Mouse (Mus musculus) liver, embryonic 15.5 days (tissue): ENCODE measurements at regions not wholly inside any gene's neighbourhood (a gene's known extent, or its start where the extent isn't known, plus 50 kb on each side); places are given as distances from the start of the nearest gene placed in this dataset.

Experiments
- ATAC-seq: fragments of 200-750 bp; cut with Nextera tagmentation; 2 replicates; pipeline ENCODE4 v1.8.0; 2017; ENCODE audit warnings: moderate number of reproducible peaks, mild to moderate bottlenecking, moderate library complexity; ENCODE audit not compliant: insufficient read depth
- H3K27ac ChIP-seq: fragments of 300-500 bp; sonication (generic); replicated peaks from 2 replicates; pipeline ENCODE4 v1.5.1; 2015; ENCODE audit warnings: mild to moderate bottlenecking, inconsistent platforms
- H3K27me3 ChIP-seq: fragments of 300-500 bp; sonication (generic); 2 replicates; pipeline ENCODE4 v1.6.1; 2015; ENCODE audit warnings: mild to moderate bottlenecking, inconsistent platforms
- H3K36me3 ChIP-seq: fragments of 300-500 bp; sonication (generic); replicated peaks from 2 replicates; pipeline ENCODE4 v1.6.1; 2015; ENCODE audit warnings: moderate library complexity, mild to moderate bottlenecking, inconsistent platforms
- H3K4me1 ChIP-seq: fragments of 300-500 bp; sonication (generic); replicated peaks from 2 replicates; pipeline ENCODE4 v1.6.1; 2015; ENCODE audit warnings: inconsistent platforms
- H3K4me2 ChIP-seq: fragments of 300-500 bp; sonication (generic); 2 replicates; pipeline ENCODE4 v1.6.1; 2015; ENCODE audit warnings: moderate library complexity, mild to moderate bottlenecking, inconsistent platforms
- H3K4me3 ChIP-seq: fragments of 300-500 bp; sonication (generic); replicated peaks from 2 replicates; pipeline ENCODE4 v1.5.1; 2015; ENCODE audit warnings: mild to moderate bottlenecking, inconsistent platforms
- H3K9ac ChIP-seq: fragments of 300-500 bp; sonication (generic); 2 replicates; pipeline ENCODE4 v1.6.1; 2015; ENCODE audit warnings: moderate library complexity, mild to moderate bottlenecking, inconsistent platforms
- H3K9me3 ChIP-seq: fragments of 300-500 bp; sonication (generic); replicated peaks from 2 replicates; pipeline ENCODE4 v1.6.1; 2016; ENCODE audit warnings: inconsistent platforms
- WGBS: fragments of 180-500 bp; shearing (Covaris S2); methylation state at CpG from one replicate; pipeline ENCODE4 v1.1.7; 2015; ENCODE audit warnings: mixed read lengths; ENCODE audit not compliant: insufficient replicate concordance; 5-methylcytosine and 5-hydroxymethylcytosine counted together

- H3K4me3 ChIP-seq, result no peak overlapping the region
- peaks cover 28% of the 10 kb centered on the region for H3K27me3 ChIP-seq
- no peak overlapping the region for H3K9ac ChIP-seq
- no peak for ATAC-seq
- H3K9me3 ChIP-seq, result no peaks in the 10 kb centered on the region
- H3K36me3 ChIP-seq, result no peaks in the 10 kb centered on the region
- 76% methylated on average over 17 of the region's 17 CpGs for WGBS
- H3K4me2 ChIP-seq, result no peak overlapping the region
- peaks cover 6% of the 10 kb centered on the region; the same call in 1 of the 2 replicates for H3K4me1 ChIP-seq
- no peak overlapping the region for H3K27ac ChIP-seq
These were observed 147.0 kb downstream of the Setd4 start for GRCm38 (mm10) chr16:93456706-93457425.

GRCm38 (mm10) chr16:93454080-93454997 is 149.5 kb downstream of the Setd4 start:
- H3K4me1 ChIP-seq, result peaks cover 6% of the 10 kb centered on the region; the same call in 1 of the 2 replicates
- H3K27ac ChIP-seq, result no peak overlapping the region
- no peaks in the 10 kb centered on the region for H3K36me3 ChIP-seq
- 19% methylated on average over 8 of the region's 8 CpGs for WGBS
- peaks cover 14% of the 10 kb centered on the region for H3K27me3 ChIP-seq
- no peak overlapping the region for H3K4me3 ChIP-seq
- H3K9ac ChIP-seq, result no peak overlapping the region
- ATAC-seq, result no peak
- H3K4me2 ChIP-seq, result no peak overlapping the region
- H3K9me3 ChIP-seq, result no peaks in the 10 kb centered on the region

- H3K27me3 ChIP-seq, result peaks cover 14% of the 10 kb centered on the region
- ATAC-seq, result no peak
- peaks cover 6% of the 10 kb centered on the region; the same call in 1 of the 2 replicates for H3K4me1 ChIP-seq
- WGBS, result 44% methylated on average over 9 of the region's 9 CpGs
- H3K27ac ChIP-seq, result no peak overlapping the region
- no peak overlapping the region for H3K4me3 ChIP-seq
- H3K9ac ChIP-seq, result no peak overlapping the region
- no peaks in the 10 kb centered on the region for H3K36me3 ChIP-seq
- no peak overlapping the region for H3K4me2 ChIP-seq
- H3K9me3 ChIP-seq, result no peaks in the 10 kb centered on the region
These were observed 150.8 kb downstream of the Setd4 start for GRCm38 (mm10) chr16:93453056-93453455.

GRCm38 (mm10) chr16:93450896-93451295 is 153.0 kb downstream of the Setd4 start:
- WGBS, result 46% methylated on average over 6 of the region's 6 CpGs
- H3K36me3 ChIP-seq, result no peaks in the 10 kb centered on the region
- H3K27me3 ChIP-seq, result peaks cover 14% of the 10 kb centered on the region

DNA sequence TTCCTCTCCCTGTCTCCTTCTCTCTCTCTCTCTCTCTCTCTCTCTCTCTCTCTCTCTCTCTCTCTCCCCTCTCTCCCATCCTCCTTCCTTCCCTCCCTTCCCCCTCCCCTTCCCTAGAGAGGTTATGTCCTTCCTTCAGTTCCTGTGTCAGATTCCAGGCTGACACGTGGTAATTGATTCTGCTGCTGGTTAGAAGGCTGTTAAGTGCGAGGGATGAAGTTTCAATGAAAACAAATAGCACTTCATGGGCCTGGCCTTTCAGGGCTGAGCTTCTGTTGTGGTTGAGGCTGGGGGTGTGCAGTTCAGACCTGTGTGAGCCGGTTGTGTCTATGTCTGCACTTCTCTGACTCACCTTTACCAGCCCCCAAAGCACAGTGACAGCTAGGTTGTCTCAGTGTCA is 153.9 kb downstream of the Setd4 start:
- no peaks in the 10 kb centered on the region for H3K36me3 ChIP-seq
- H3K4me1 ChIP-seq, result peaks cover 6% of the 10 kb centered on the region; the same call in 1 of the 2 replicates
- H3K9ac ChIP-seq, result no peak overlapping the region
- H3K27ac ChIP-seq, result no peak overlapping the region
- no peak for ATAC-seq
- no peak overlapping the region for H3K4me2 ChIP-seq
- WGBS, result 28% methylated on average over 3 of the region's 3 CpGs
- H3K27me3 ChIP-seq, result peaks cover 14% of the 10 kb centered on the region
- H3K4me3 ChIP-seq, result no peak overlapping the region
- no peaks in the 10 kb centered on the region for H3K9me3 ChIP-seq

More at GRCm38 (mm10) chr16:93450896-93451295, 153.0 kb downstream of the Setd4 start:
- ATAC-seq, result no peak
- Histone ChIP-seq H3K4me3 (no peak overlapping the region), H3K4me2 (no peak overlapping the region), H3K4me1 (peaks cover 6% of the 10 kb centered on the region; the same call in 1 of the 2 replicates), H3K9ac (no peak overlapping the region), H3K9me3 (no peaks in the 10 kb centered on the region), H3K27ac (no peak overlapping the region)

GRCm38 (mm10) chr16:93448124-93448523 is 155.7 kb downstream of the Setd4 start:
- Histone ChIP-seq H3K9ac (no peak overlapping the region), H3K4me1 (0 out of 2 replicates have a peak, but pooled peaks cover under 1% of the 10 kb centered on the region)
- 74% methylated on average over 10 of the region's 10 CpGs for WGBS

DNA sequence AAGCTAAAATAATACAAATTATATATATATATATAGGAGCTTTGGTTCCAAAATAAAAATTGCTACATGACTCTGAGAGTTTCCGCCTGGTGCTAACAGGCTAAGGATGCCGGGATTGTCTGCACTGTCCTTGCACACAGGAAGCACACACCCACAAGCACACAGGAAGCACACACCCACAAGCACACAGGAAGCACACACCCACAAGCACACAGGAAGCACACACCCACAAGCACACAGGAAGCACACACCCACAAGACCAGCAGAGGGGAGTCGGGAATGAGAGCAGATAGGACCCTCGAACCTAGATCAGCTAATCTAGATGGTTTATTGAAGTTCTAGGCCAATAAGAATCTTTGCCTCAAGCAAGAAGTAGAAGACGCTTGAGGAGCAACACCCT is 156.9 kb downstream of the Setd4 start:
- no peak overlapping the region for H3K9ac ChIP-seq
- no peaks in the 10 kb centered on the region for H3K4me1 ChIP-seq
- no peaks in the 10 kb centered on the region for H3K36me3 ChIP-seq
- no peak overlapping the region for H3K4me2 ChIP-seq
- no peak overlapping the region for H3K27ac ChIP-seq
- no peaks in the 10 kb centered on the region; the same call in none of the 2 replicates for H3K27me3 ChIP-seq
- H3K9me3 ChIP-seq, result no peaks in the 10 kb centered on the region
- no peak for ATAC-seq
- 57% methylated on average over 5 of the region's 5 CpGs for WGBS
- no peak overlapping the region for H3K4me3 ChIP-seq

More at GRCm38 (mm10) chr16:93448124-93448523, 155.7 kb downstream of the Setd4 start:
- Histone ChIP-seq H3K27me3 (peaks cover 9% of the 10 kb centered on the region), H3K4me2 (no peak overlapping the region), H3K36me3 (no peaks in the 10 kb centered on the region), H3K9me3 (no peaks in the 10 kb centered on the region), H3K27ac (no peak overlapping the region), H3K4me3 (no peak overlapping the region)
- ATAC-seq, result no peak

DNA sequence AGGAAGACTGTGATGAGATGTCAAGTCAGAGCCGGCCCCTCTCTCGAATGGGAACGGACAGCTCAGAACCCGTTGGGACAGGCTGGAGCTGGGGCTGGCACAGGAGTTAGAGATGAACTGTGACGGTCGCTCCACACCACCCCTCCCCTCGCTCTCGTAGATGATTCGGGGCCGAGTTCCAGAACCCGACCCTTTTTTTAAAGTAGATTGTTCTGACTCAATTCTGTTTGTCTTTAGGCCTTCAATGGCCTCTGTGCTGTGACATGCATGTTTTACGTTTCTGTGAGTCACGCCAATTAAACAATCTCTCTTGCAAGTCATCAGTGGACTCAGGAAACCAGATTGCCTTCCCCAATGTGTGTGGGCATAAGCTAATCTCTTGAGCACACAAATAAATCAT is 157.7 kb downstream of the Setd4 start:
- Histone ChIP-seq H3K27ac (no peak overlapping the region), H3K36me3 (no peaks in the 10 kb centered on the region), H3K4me1 (no peaks in the 10 kb centered on the region), H3K27me3 (peaks cover 2% of the 10 kb centered on the region), H3K9me3 (no peaks in the 10 kb centered on the region), H3K4me3 (no peak overlapping the region), H3K4me2 (no peak overlapping the region), H3K9ac (no peak overlapping the region)
- 67% methylated on average over 13 of the region's 13 CpGs for WGBS
- no peak for ATAC-seq

GRCm38 (mm10) chr16:93442837-93443236 is 161.0 kb downstream of the Setd4 start:
- Histone ChIP-seq H3K4me2 (no peak overlapping the region), H3K9ac (no peak overlapping the region), H3K36me3 (no peaks in the 10 kb centered on the region), H3K4me3 (no peak overlapping the region), H3K27me3 (peaks cover 20% of the 10 kb centered on the region), H3K9me3 (no peaks in the 10 kb centered on the region), H3K27ac (no peak overlapping the region), H3K4me1 (no peaks in the 10 kb centered on the region; the same call in 1 of the 2 replicates)
- no peak for ATAC-seq
- 56% methylated on average over 11 of the region's 11 CpGs for WGBS

DNA sequence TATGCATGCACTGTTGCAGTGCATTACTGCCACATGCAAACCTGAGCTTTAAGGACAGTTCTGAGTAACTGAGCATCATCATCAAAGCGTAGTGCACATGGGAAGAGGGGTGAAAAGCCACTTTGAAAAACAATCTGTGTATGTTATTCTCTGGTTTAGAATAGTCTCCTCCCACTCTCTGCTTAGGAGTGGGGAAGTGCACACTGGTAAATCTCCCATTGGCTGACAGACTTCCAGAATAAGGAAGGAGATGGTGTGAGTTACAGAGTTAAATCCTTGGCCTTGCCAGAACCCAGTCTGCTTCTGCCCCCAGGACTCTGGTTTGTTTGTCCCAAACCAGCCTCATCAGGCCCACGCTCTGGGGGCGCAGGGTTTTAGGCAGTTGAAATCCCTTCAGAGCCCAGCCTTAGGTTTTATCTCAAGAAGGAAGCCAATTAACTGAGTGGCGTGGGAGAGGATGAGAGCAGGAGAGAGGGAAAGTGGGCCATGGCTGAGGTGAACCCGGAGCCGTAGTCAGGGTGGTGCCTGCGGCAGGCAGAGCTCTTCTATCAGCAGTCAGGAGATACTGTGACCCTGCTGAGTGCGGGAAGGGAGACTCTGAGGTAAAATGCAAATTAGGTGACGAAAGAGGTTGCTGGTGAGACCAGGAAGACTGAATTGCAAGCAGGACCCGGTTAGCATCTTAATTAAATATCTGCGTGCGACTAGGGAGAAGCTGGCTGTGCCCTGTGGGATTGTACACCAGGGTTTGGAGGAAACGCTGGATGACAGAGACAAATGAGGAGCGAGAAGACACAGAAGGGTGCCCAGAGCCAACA is 166.0 kb downstream of the Setd4 start:
- Histone ChIP-seq H3K27me3 (peaks cover 36% of the 10 kb centered on the region), H3K9ac (no peak overlapping the region), H3K4me1 (no peaks in the 10 kb centered on the region; the same call in 1 of the 2 replicates), H3K4me3 (no peak overlapping the region), H3K27ac (no peak overlapping the region), H3K36me3 (no peaks in the 10 kb centered on the region), H3K4me2 (no peak overlapping the region), H3K9me3 (no peaks in the 10 kb centered on the region)
- WGBS, result 26% methylated on average over 14 of the region's 14 CpGs
- no peak for ATAC-seq
